Mouse (Mus musculus) stomach, postnatal 0 days (tissue): ENCODE measurements around the gene Tex47. TPM values are rescaled to one million over a fixed set of nuclear protein-coding genes. Genes with fewer than 3 reads are reported as not detected.
A peak's percentile ranks its signal among the peaks of the same experiment; 100 is the strongest.

ENCODE experiments used
- ATAC-seq: fragments of 200-750 bp; cut with Nextera tagmentation; 2 replicates; pipeline ENCODE4 v1.8.0; 2017; ENCODE audit not compliant: low FRiP score, low TSS enrichment
- DNase-seq: peaks from one replicate; pipeline ENCODE4 v3.0.0-alpha.2; 2016; ENCODE audit warnings: low spot score
- H3K27ac ChIP-seq: fragments of 300-500 bp; sonication (generic); replicated peaks from 2 replicates; pipeline ENCODE4 v1.5.1; 2014; ENCODE audit warnings: mild to moderate bottlenecking, control low read depth
- H3K27me3 ChIP-seq: fragments of 300-500 bp; sonication (generic); 2 replicates; pipeline ENCODE4 v1.6.1; 2014; ENCODE audit warnings: low read length; ENCODE audit not compliant: control insufficient read depth, insufficient read depth
- H3K36me3 ChIP-seq: fragments of 300-500 bp; sonication (generic); 2 replicates; pipeline ENCODE4 v1.6.1; 2014; ENCODE audit warnings: low read length, mixed read lengths; ENCODE audit not compliant: control insufficient read depth, insufficient read depth
- H3K4me1 ChIP-seq: fragments of 300-500 bp; sonication (generic); replicated peaks from 2 replicates; pipeline ENCODE4 v1.6.1; 2014; ENCODE audit warnings: antibody characterized with exemption; ENCODE audit not compliant: control insufficient read depth, insufficient read depth
- H3K4me2 ChIP-seq: fragments of 300-500 bp; sonication (generic); replicated peaks from 2 replicates; pipeline ENCODE4 v1.6.1; 2014; ENCODE audit warnings: low read depth, mild to moderate bottlenecking, control low read depth, moderate library complexity
- H3K4me3 ChIP-seq: fragments of 300-500 bp; sonication (generic); 2 replicates; pipeline ENCODE4 v1.5.1; 2014; ENCODE audit warnings: low read depth, low read length, control low read depth
- H3K9ac ChIP-seq: fragments of 300-500 bp; sonication (generic); 2 replicates; pipeline ENCODE4 v1.6.1; 2014; ENCODE audit warnings: mild to moderate bottlenecking, low read length, control low read depth, mixed read lengths
- H3K9me3 ChIP-seq: fragments of 300-500 bp; sonication (generic); 2 replicates; pipeline ENCODE4 v1.6.1; 2016; ENCODE audit warnings: low read length; ENCODE audit not compliant: control insufficient read depth
- CTCF ChIP-seq: IDR thresholded peaks from 2 replicates; pipeline ENCODE4 v1.5.1; 2016; ENCODE audit warnings: antibody characterized with exemption, low read depth, mild to moderate bottlenecking, moderate library complexity
- EP300 ChIP-seq: optimal IDR thresholded peaks from 2 replicates; pipeline ENCODE3; 2016; ENCODE audit warnings: antibody characterized with exemption
- WGBS: fragments of 180-500 bp; shearing (Covaris S2); extraction: QIAGEN DNeasy Blood & Tissue Kit; methylation state at CpG from one replicate; pipeline ENCODE4 v1.1.7; 2014; 5-methylcytosine and 5-hydroxymethylcytosine counted together
- polyA plus RNA-seq: library from polyadenylated mRNA; unstranded; fragments of >200 nt; fragmentation: Nextera tagmentation; extraction: Ambion mirVana; gene quantifications from 2 replicates; pipeline ENCODE4 v1.2.1, GENCODE M21; 2015

Tex47 gene
- polyA plus RNA-seq, 1 experiment from 2014 or later: 0.08 TPM

DNA sequence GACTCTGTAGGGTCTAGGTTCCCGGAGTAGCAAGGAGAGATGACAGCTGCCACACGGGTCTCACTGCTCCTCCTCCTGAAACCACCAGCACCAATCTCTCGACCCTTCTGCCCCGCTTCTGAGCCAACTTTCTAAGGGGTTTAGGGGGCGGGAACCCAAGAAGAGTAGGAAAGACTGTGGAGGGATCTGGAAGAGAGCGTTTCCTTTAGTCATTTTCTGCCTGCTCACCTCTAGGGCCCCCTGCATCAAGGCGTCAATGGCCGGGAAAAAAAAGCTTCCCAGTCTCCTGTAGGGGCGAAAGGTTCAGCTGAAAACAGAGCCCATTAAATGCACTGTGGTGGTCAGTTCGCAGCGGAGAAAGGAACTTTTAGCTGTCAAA lies 41.1 kb downstream of the Tex47 start:
- Histone ChIP-seq H3K27ac (no peak overlapping the region), H3K4me2 (peak overlapping the region; percentile 94), H3K4me1 (no peaks in the 10 kb centered on the region), H3K27me3 (no peaks in the 10 kb centered on the region), H3K9ac (0 out of 2 replicates have a peak overlapping the region, but pooled peaks have one; percentile 23), H3K4me3 (peak overlapping the region; percentile 52), H3K36me3 (no peaks in the 10 kb centered on the region), H3K9me3 (no peaks in the 10 kb centered on the region)
- DNase-seq: no peak
- TF ChIP-seq EP300 (no peak), CTCF (no peak)
- under 1% methylated on average over 11 of the region's 11 CpGs for WGBS
- ATAC-seq: no peak; the same call in 1 of the 2 replicates

Other genes with a start within 250 kb of the Tex47 start
- 0.05 and 0.12 TPM in 2 replicates for gene Zfp804b, start 40.6 kb downstream of the Tex47 start, polyA plus RNA-seq